Comparison of ENCODE assay signal across 8 mouse cellular contexts in genomic region chr8:119862390-119862734, GRCm38 (mm10). TPM values are rescaled to one million over a fixed set of nuclear protein-coding genes. Genes with fewer than 3 reads are reported as not detected.
DNase-seq lines count a peak whose midpoint lies in the region; ATAC-seq and TF ChIP-seq lines count a peak whose summit lies in the region.

No protein-coding gene starts in this region.

- no peaks in the 10 kb centered on the region for H3K9me3 ChIP-seq in limb, embryonic 14.5 days (ENCODE audit: control insufficient read depth, low read length)
- no peaks in the 10 kb centered on the region for H3K9me3 ChIP-seq in stomach, embryonic 15.5 days

- peak overlapping the region; percentile 80 for H3K27ac ChIP-seq in gastrocnemius, adult 2 months
- H3K27ac ChIP-seq in spleen, adult 2 months (ENCODE audit: insufficient read depth, low read length), result peak overlapping the region; percentile 38
- H3K27ac ChIP-seq in limb, embryonic 14.5 days (replicated peaks; ENCODE audit: low read depth, low read length), result no peak overlapping the region
- peak overlapping the region; percentile 77 for H3K27ac ChIP-seq in stomach, embryonic 15.5 days

- no peaks in the 10 kb centered on the region; the same call in 1 of the 2 replicates for H3K4me1 ChIP-seq in spleen, adult 2 months (ENCODE audit: control insufficient read depth, insufficient read depth, insufficient read length)
- peaks cover 8% of the 10 kb centered on the region for H3K4me1 ChIP-seq in limb, embryonic 14.5 days (ENCODE audit: control insufficient read depth, insufficient read depth, low read length)
- H3K4me1 ChIP-seq in stomach, embryonic 15.5 days, result peaks cover 10% of the 10 kb centered on the region; the same call in 1 of the 2 replicates

- no peaks in the 10 kb centered on the region; the same call in 1 of the 2 replicates for H3K36me3 ChIP-seq in spleen, adult 2 months (ENCODE audit: control insufficient read depth, insufficient read depth, low read length)
- H3K36me3 ChIP-seq in limb, embryonic 14.5 days (ENCODE audit: control insufficient read depth, insufficient read depth, low read length), result no peaks in the 10 kb centered on the region
- no peaks in the 10 kb centered on the region for H3K36me3 ChIP-seq in stomach, embryonic 15.5 days

- peak overlapping the region; percentile 89 for H3K4me2 ChIP-seq in limb, embryonic 14.5 days (replicated peaks; ENCODE audit: low read depth, low read length, severe bottlenecking)
- H3K4me2 ChIP-seq in stomach, embryonic 15.5 days, result peak overlapping the region; percentile 91

- WGBS in spleen, adult 2 months, result 2% methylated on average over 19 of the region's 19 CpGs
- under 1% methylated on average over 19 of the region's 19 CpGs for WGBS in limb, embryonic 14.5 days
- WGBS in stomach, embryonic 15.5 days, result under 1% methylated on average over 18 of the region's 19 CpGs

- intact Hi-C loops in gastrocnemius, adult 2 months (cut with DNase I), result no loop called here

- peak; percentile 30 for ATAC-seq in limb, embryonic 14.5 days (ENCODE audit: low FRiP score, low read depth)
- peak; percentile 59 for ATAC-seq in stomach, embryonic 15.5 days (ENCODE audit: insufficient read depth, low FRiP score, low read depth)

- TF ChIP-seq CTCF in gastrocnemius, adult 2 months (IDR thresholded peaks at IDR 0.05), result no peak
- TF ChIP-seq CTCF in spleen, adult 2 months (IDR thresholded peaks at IDR 0.05; ENCODE audit: extremely low read depth, insufficient read depth, insufficient read length, insufficient replicate concordance), result no peak

- peak overlapping the region; percentile 82 for H3K4me3 ChIP-seq in gastrocnemius, adult 2 months
- H3K4me3 ChIP-seq in spleen, adult 2 months (ENCODE audit: extremely low read depth, insufficient read depth, insufficient read length), result peak overlapping the region; percentile 71
- peak overlapping the region; percentile 76 for H3K4me3 ChIP-seq in limb, embryonic 14.5 days (replicated peaks; ENCODE audit: low read length)
- H3K4me3 ChIP-seq in stomach, embryonic 15.5 days (replicated peaks), result peak overlapping the region; percentile 81

- no peaks in the 10 kb centered on the region for H3K27me3 ChIP-seq in spleen, adult 2 months (ENCODE audit: control insufficient read depth, insufficient read depth, low read length)
- H3K27me3 ChIP-seq in limb, embryonic 14.5 days (ENCODE audit: control insufficient read depth, insufficient read depth, low read length), result peaks cover 12% of the 10 kb centered on the region
- no peaks in the 10 kb centered on the region for H3K27me3 ChIP-seq in stomach, embryonic 15.5 days (replicated peaks)

- DNase-seq in gastrocnemius, adult 2 months, result no peak
- no peak for DNase-seq in gastrocnemius, postnatal 25 days
- no peak for DNase-seq in spleen, adult 2 months (ENCODE audit: low read depth in 1 of 2, low spot score in 2 of 2)
- DNase-seq in spleen, postnatal 14 days (ENCODE audit: low spot score in 2 of 2), result no peak
- no peak for DNase-seq in limb, embryonic 14.5 days (ENCODE audit: low spot score)
- DNase-seq in frontal cortex, postnatal 25 days (ENCODE audit: low spot score in 2 of 2), result no peak
- DNase-seq in urinary bladder, postnatal 25 days (ENCODE audit: low spot score), result no peak

- no peak for TF ChIP-seq POLR2A in spleen, adult 2 months (IDR thresholded peaks at IDR 0.05; ENCODE audit: low read depth, low read length)
- no peak for TF ChIP-seq POLR2A in limb, embryonic 14.5 days (IDR thresholded peaks at IDR 0.05; ENCODE audit: borderline replicate concordance, extremely low read depth, insufficient read depth, insufficient read length)

- H3K9ac ChIP-seq in limb, embryonic 14.5 days (ENCODE audit: low read depth, low read length, severe bottlenecking), result peak overlapping the region; percentile 75
- H3K9ac ChIP-seq in stomach, embryonic 15.5 days, result peak overlapping the region; percentile 63; the same call in 1 of the 2 replicates

RNA-seq across cellular contexts. Expression of gene Klhl36, which starts 0.3 kb away (rescaled TPM):
- total RNA-seq in gastrocnemius, adult 2 months (2021), result 1 to 10 TPM in 1 of 2 experiments, under 1 TPM in 1; 0.71 to 1.1 TPM
- 1 to 10 TPM; 1.3 to 1.4 TPM for total RNA-seq in gastrocnemius, postnatal 25 days (2021)
- polyA plus RNA-seq in spleen, adult 2 months (2012; rRNA removed), result 27.2 and 54.6 TPM in 2 replicates
- 12.1 and 16.2 TPM in 2 replicates for polyA plus RNA-seq in limb, embryonic 14.5 days (2012; rRNA removed)
- 9.1 and 10.2 TPM in 2 replicates for polyA plus RNA-seq in limb, embryonic 14.5 days (2014; fragmentation: Nextera tagmentation; extraction: Ambion mirVana)
- 12.3 and 12.8 TPM in 2 replicates for polyA plus RNA-seq in stomach, embryonic 15.5 days (2015; fragmentation: Nextera tagmentation; extraction: Ambion mirVana)

RNA-seq across cellular contexts. Expression of gene Cotl1, which starts 22.0 kb away (rescaled TPM):
- total RNA-seq in gastrocnemius, adult 2 months (2021), result 1 to 10 TPM; 3.2 to 7.4 TPM
- 10 to 100 TPM in 1 of 2 experiments, 1 to 10 TPM in 1; 6.5 to 11.3 TPM for total RNA-seq in gastrocnemius, postnatal 25 days (2021)
- 606 and 770 TPM in 2 replicates for polyA plus RNA-seq in spleen, adult 2 months (2012; rRNA removed)
- polyA plus RNA-seq in limb, embryonic 14.5 days (2012; rRNA removed), result 147 and 196 TPM in 2 replicates
- 212 and 247 TPM in 2 replicates for polyA plus RNA-seq in limb, embryonic 14.5 days (2014; fragmentation: Nextera tagmentation; extraction: Ambion mirVana)
- polyA plus RNA-seq in stomach, embryonic 15.5 days (2015; fragmentation: Nextera tagmentation; extraction: Ambion mirVana), result 119 and 135 TPM in 2 replicates

RNA-seq across cellular contexts. Expression of gene Usp10, which starts 47.8 kb away (rescaled TPM):
- total RNA-seq in gastrocnemius, adult 2 months (2021), result 10 to 100 TPM; 56.9 to 73.9 TPM
- total RNA-seq in gastrocnemius, postnatal 25 days (2021), result 10 to 100 TPM; 42.2 to 50.1 TPM
- polyA plus RNA-seq in spleen, adult 2 months (2012; rRNA removed), result 77.8 and 81.9 TPM in 2 replicates
- polyA plus RNA-seq in limb, embryonic 14.5 days (2012; rRNA removed), result 126 and 131 TPM in 2 replicates
- polyA plus RNA-seq in limb, embryonic 14.5 days (2014; fragmentation: Nextera tagmentation; extraction: Ambion mirVana), result 95.9 and 109 TPM in 2 replicates
- polyA plus RNA-seq in stomach, embryonic 15.5 days (2015; fragmentation: Nextera tagmentation; extraction: Ambion mirVana), result 127 and 133 TPM in 2 replicates

RNA-seq across cellular contexts. Expression of gene Gm20388, which starts 48.3 kb away (rescaled TPM):
- total RNA-seq in gastrocnemius, adult 2 months (2021), result 10 to 100 TPM in 1 of 2 experiments, 1 to 10 TPM in 1; 6.1 to 15.0 TPM
- total RNA-seq in gastrocnemius, postnatal 25 days (2021), result 1 to 10 TPM in 1 of 2 experiments, not detected in 1; 6.7 TPM
- polyA plus RNA-seq in spleen, adult 2 months (2012; rRNA removed), result 26.1 and 26.4 TPM in 2 replicates
- polyA plus RNA-seq in limb, embryonic 14.5 days (2012; rRNA removed), result 49.9 and 63.3 TPM in 2 replicates
- 1.9 TPM in 1 of 2 replicates, not detected in the other for polyA plus RNA-seq in limb, embryonic 14.5 days (2014; fragmentation: Nextera tagmentation; extraction: Ambion mirVana)
- polyA plus RNA-seq in stomach, embryonic 15.5 days (2015; fragmentation: Nextera tagmentation; extraction: Ambion mirVana), result not detected in 2 replicates
